Mouse (Mus musculus) lung, postnatal 0 days (tissue): ENCODE results near the gene Gm10031.

ENCODE experiments used
- CTCF ChIP-seq: IDR thresholded peaks from 2 replicates; pipeline ENCODE4 v1.5.1; 2016; ENCODE audit warnings: antibody characterized with exemption, mild to moderate bottlenecking
- EP300 ChIP-seq: IDR thresholded peaks from 2 replicates; pipeline ENCODE4 v1.6.1; 2016; ENCODE audit warnings: antibody characterized with exemption, mild to moderate bottlenecking, control low read depth

- TF ChIP-seq CTCF = no peak
- TF ChIP-seq EP300 = no peak; the same call in 1 of the 2 replicates
Observed at GRCm38 (mm10) chr1:156521796-156522517, 1.9 kb upstream of the Gm10031 start.
